Mouse (Mus musculus) spleen, adult 2 months (tissue): ENCODE measurements around the gene Gpr161.

Source experiments
- CTCF ChIP-seq: fragments of 200-500 bp; IDR thresholded peaks from 2 replicates; pipeline ENCODE4 v1.5.1; 2011; ENCODE audit warnings: mild to moderate bottlenecking, inconsistent platforms; ENCODE audit not compliant: insufficient read depth, insufficient read length, insufficient replicate concordance; ENCODE audit errors: extremely low read depth
- POLR2A ChIP-seq: fragments of 200-500 bp; IDR thresholded peaks from 2 replicates; pipeline ENCODE4 v1.6.1; 2011; ENCODE audit warnings: low read depth, low read length, inconsistent platforms

DNA sequence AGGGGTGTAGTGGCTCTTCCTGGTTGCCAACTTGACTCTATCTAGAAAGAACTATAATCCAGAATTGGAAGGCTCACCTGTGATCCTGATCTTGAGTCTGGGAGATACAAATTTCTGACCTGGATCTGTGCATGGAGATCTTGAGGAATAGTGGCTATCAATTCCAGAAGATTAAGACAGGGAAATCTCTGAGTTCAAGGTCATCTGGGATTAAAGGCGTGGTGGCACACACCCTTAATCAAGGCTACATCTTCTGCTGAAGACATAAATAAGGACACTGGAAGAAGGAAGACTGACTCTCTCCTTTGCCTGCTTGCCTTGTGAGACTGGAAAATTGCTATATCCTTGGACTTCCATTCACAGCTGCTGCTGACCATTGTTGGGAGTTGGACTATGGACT, at the start of gene Gpr161:
- TF ChIP-seq CTCF (no peak), POLR2A (no peak)
